Mouse (Mus musculus) adrenal gland, adult 10 weeks (tissue): ENCODE data around the gene Nkx2-9. TPM values are rescaled to one million over a fixed set of nuclear protein-coding genes. Genes with fewer than 3 reads are reported as not detected.

Experiments
- polyA plus RNA-seq: library from polyadenylated mRNA; stranded (reverse); fragments of 350-450 nt; fragmentation: Illumina TruSeq; extraction: RNeasy Lipid Tissue Mini Kit (QIAGEN cat#74804); gene quantifications from one replicate; pipeline ENCODE4 v1.2.3, GENCODE M21; 2014; ENCODE audit warnings: low read depth, low replicate concordance

Gene Nkx2-9
- not detected for polyA plus RNA-seq

DNA sequence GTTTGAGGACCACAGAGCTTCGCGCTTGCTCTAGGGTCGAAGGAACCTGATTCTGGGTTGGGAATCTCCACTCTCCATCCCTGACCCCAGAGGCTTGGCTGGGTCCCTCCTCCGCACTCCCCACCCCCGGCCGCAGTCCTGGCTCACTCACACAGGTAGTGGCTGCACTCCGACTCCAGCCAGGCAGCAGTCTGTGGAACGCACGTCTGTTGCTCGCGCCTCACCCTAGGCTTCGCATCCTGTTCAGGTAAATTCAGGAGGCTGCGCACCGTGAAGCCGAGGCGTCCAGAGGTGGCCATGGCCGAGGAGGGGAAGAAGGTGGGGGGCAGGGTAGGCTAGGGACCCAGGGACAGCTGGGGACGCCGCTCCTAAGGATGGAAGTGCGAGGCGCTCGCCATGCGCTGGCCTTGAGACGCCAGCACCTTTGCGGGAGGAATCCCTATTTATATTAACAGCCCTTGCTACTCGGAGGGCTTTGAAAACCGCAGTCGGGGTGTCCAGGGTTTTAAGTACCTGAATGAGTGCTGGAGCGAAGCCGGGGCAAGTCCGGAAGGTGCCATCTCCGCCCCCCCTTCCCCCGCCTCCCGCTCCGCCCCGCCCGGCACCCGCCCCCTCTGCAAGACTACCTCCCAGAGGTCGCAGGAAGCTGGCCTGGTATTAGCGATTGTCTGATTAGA, at the start of gene Nkx2-9:
Nkx2-9 (minus strand) TSS at position 524 of the 677 bp plus-strand sequence.

Other genes with a start within 250 kb of the Nkx2-9 start
- gene Nkx2-1, start 76.4 kb downstream of the Nkx2-9 start, polyA plus RNA-seq = not detected
- gene Pax9, start 78.5 kb upstream of the Nkx2-9 start, polyA plus RNA-seq = not detected